Mouse (Mus musculus) spleen, postnatal 10 days (tissue): ENCODE results near the gene Rgs6.

Experiments used
- DNase-seq, 2 experiments: peaks; one replicate each; pipeline ENCODE4 v3.0.0; 2021 to 2022; ENCODE audit warnings: low spot score in 2 of 2

Rgs6 gene

GRCm38 (mm10) chr12:82855333-82856107 is 267.4 kb downstream of the Rgs6 start:
- DNase-seq: no peak

- DNase-seq: no peak
Observed at GRCm38 (mm10) chr12:82865686-82866085, 277.6 kb downstream of the Rgs6 start.

GRCm38 (mm10) chr12:82880711-82881110 is 292.6 kb downstream of the Rgs6 start:
- no peak for DNase-seq

GRCm38 (mm10) chr12:82883079-82883478 is 295.0 kb downstream of the Rgs6 start:
- no peak for DNase-seq

- DNase-seq: no peak
Observed at GRCm38 (mm10) chr12:82894971-82895838, 307.1 kb downstream of the Rgs6 start.

GRCm38 (mm10) chr12:82905773-82906172 is 317.7 kb downstream of the Rgs6 start:
- no peak for DNase-seq

GRCm38 (mm10) chr12:82910846-82911245 is 322.8 kb downstream of the Rgs6 start:
- DNase-seq: no peak

GRCm38 (mm10) chr12:82914127-82914526 is 326.0 kb downstream of the Rgs6 start:
- no peak for DNase-seq

- no peak for DNase-seq
Observed at GRCm38 (mm10) chr12:82920146-82920545, 332.1 kb downstream of the Rgs6 start.

- no peak for DNase-seq
Observed at GRCm38 (mm10) chr12:82921287-82922015, 333.4 kb downstream of the Rgs6 start.

- no peak for DNase-seq
Observed at GRCm38 (mm10) chr12:82922856-82923506, 334.9 kb downstream of the Rgs6 start.

GRCm38 (mm10) chr12:82932706-82933461 is 344.8 kb downstream of the Rgs6 start:
- DNase-seq: no peak

- DNase-seq: no peak
Observed at GRCm38 (mm10) chr12:82935121-82935762, 347.1 kb downstream of the Rgs6 start.

GRCm38 (mm10) chr12:82935767-82936166 is 347.7 kb downstream of the Rgs6 start:
- DNase-seq: no peak

- DNase-seq: no peak
Observed at GRCm38 (mm10) chr12:82940461-82940860, 352.4 kb downstream of the Rgs6 start.

GRCm38 (mm10) chr12:82946507-82946906 is 358.4 kb downstream of the Rgs6 start:
- DNase-seq: peak; percentile 18 to 67

- DNase-seq: peak in 1 of 2 experiments; percentile 20
Observed at GRCm38 (mm10) chr12:82961111-82961510, 373.0 kb downstream of the Rgs6 start.

- no peak for DNase-seq
Observed at GRCm38 (mm10) chr12:82961852-82962251, 373.8 kb downstream of the Rgs6 start.

- DNase-seq: no peak
Observed at GRCm38 (mm10) chr12:82970521-82971105, 382.5 kb downstream of the Rgs6 start.

- DNase-seq: no peak
Observed at GRCm38 (mm10) chr12:82971176-82971575, 383.1 kb downstream of the Rgs6 start.
